Mouse (Mus musculus) adrenal gland, postnatal 10 days (tissue): ENCODE measurements at regions not wholly inside any gene's neighbourhood (a gene's known extent, or its start where the extent isn't known, plus 50 kb on each side); places are given as distances from the start of the nearest gene placed in this dataset.

Experiments
- DNase-seq: peaks from one replicate; pipeline ENCODE4 v3.0.0; 2021; ENCODE audit warnings: mixed read lengths

- DNase-seq = no peak
Observed at GRCm38 (mm10) chr14:90488301-90488700, 2017.1 kb upstream of the Pcdh20 start.

- DNase-seq = no peak
Observed at GRCm38 (mm10) chr14:90447971-90448370, 1976.8 kb upstream of the Pcdh20 start.

DNA sequence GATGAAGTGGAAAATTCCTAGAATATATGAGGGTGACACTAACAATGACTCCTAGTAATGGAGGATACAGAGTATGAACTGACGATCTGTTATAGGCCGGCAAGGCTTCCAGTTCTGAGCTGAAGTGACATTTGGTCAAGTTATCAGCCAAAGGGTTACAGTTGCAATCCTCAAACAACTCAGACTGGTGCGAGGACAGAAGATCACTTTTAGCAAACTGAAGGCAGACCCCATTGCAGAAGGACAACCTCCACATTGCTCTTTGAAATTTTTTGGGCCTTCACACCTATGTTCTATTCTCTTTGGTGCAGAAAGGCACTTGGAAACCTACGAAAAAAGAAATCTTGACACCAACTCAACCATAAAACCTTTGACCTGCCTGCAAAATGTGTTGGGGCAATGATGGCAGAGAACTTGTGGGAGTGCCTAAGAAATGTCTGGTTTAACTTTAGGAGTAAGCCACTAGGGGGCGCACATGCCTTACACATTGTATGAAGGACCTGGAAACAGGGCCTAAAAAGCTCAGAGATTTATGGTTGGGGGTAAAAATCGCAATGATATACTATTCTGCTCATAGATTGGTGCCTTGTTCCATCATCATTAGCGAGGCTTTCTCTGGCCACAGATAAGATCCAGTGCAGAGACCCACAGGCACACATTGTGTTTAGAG is 1961.8 kb upstream of the Pcdh20 start:
- peak; percentile 77 for DNase-seq

DNA sequence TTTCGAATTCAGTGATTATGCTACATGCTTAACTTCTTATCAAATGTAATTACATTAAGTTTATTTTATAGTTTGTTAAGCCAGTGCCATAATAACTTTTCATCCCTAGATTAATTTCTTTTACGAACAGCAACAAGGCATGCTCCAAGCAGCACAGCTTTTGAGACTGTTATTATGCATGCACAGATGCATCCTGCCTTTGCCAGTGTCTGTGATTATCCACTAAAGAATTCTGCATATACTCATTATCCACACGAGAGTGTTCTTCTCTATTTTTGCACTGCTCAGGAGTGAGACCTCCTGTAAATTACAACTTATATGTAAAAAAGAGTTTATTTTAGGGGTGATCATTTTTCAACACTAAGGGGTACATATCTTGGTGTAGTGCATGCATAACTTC is 1941.5 kb upstream of the Pcdh20 start:
- no peak for DNase-seq

GRCm38 (mm10) chr14:90406350-90406749 is 1935.2 kb upstream of the Pcdh20 start:
- DNase-seq = no peak

- DNase-seq = no peak
Observed at GRCm38 (mm10) chr14:90405476-90405875, 1934.3 kb upstream of the Pcdh20 start.

GRCm38 (mm10) chr14:90367256-90367936 is 1896.2 kb upstream of the Pcdh20 start:
- peak; percentile 3 for DNase-seq

- DNase-seq = no peak
Observed at GRCm38 (mm10) chr14:90334541-90334940, 1863.3 kb upstream of the Pcdh20 start.

DNA sequence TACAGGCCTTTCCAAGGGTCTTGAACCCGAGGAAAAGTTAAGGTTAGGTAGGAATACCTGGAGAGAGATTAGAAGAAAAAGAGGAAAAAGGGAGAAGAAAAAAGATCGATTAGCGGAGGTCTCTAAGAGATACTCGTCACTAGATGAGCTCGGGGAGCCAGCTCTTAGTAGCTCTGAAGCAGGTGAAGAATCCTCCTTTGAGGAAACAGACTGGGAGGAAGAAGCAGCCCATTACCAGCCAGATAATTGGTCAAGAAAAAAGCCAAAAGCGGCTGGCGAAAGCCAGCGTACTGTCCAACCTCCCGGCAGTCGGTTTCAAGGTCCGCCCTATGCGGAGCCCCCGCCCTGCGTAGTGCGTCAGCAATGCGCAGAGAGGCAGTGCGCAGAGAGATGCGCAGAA is 1824.3 kb upstream of the Pcdh20 start:
- DNase-seq = peak; percentile 5

DNA sequence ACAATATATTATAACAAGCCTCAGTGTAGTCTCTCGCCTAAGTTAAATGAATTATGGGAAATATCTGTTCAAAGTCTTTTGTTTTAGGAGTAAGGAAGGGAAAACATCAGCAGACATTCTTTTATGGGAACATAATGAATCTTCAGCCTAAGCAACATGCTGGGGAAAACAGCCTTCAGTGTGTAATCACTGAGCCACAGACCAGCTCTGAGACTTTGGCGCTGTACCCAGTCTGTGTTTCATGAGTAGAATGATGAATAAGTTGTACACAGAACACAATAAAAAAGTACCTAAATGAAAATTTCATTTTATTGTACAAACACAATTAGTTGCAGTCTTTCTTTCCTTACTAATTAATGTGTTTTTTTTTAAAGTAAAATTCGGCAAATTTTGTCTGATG is 1774.8 kb upstream of the Pcdh20 start:
- DNase-seq = no peak

GRCm38 (mm10) chr14:90232661-90233060 is 1761.5 kb upstream of the Pcdh20 start:
- DNase-seq = no peak

GRCm38 (mm10) chr14:90200294-90200693 is 1729.1 kb upstream of the Pcdh20 start:
- DNase-seq = no peak

GRCm38 (mm10) chr14:90197791-90198190 is 1726.6 kb upstream of the Pcdh20 start:
- no peak for DNase-seq

GRCm38 (mm10) chr14:90172729-90173128 is 1701.5 kb upstream of the Pcdh20 start:
- no peak for DNase-seq
